Mouse (Mus musculus): ENCODE data around the gene Dek.

Gene Dek

DNA sequence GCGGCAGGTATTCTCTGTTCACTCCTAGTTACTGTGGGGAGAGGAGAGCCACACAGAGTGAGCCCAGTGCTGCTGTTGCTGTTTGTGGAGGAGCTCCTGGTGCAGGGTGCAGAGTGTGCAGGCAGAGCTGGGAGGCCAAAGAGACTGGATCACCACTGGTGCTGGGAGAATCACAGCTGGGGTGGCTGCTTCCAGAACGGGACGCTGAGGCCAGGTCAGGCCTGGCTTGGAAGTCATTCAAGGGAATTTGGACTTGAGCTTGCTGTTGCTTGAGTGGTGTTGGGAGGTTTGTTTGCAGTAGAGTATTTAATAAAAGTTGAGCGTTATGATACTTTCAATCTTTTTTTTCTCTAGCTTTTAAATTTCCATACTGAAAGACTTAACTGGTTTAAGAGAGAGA lies 58.0 kb downstream of the Dek start:
- peak; percentile 44 for DNase-seq

DNA sequence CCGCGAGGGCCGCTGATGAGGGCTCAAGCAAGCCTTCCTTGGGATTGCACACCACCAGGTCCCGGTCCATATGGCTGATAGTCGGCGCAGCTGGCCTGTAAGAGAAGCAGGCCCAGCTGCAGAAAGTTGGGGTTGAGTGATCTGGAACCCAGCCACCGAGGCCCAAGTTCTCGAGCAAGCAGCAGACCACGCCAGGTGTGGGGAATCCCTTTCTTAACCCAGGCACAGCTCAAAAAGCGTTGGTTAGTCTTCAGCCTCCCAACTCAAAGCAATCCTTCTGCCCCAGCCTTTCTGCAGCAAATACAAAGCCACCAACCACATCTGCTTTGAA lies 61.4 kb downstream of the Dek start, which contains the start of gene Tpmt:
Tpmt (minus strand) TSS at position 121 of the 331 bp plus-strand sequence.
- DNase-seq = peak; percentile 30

DNA sequence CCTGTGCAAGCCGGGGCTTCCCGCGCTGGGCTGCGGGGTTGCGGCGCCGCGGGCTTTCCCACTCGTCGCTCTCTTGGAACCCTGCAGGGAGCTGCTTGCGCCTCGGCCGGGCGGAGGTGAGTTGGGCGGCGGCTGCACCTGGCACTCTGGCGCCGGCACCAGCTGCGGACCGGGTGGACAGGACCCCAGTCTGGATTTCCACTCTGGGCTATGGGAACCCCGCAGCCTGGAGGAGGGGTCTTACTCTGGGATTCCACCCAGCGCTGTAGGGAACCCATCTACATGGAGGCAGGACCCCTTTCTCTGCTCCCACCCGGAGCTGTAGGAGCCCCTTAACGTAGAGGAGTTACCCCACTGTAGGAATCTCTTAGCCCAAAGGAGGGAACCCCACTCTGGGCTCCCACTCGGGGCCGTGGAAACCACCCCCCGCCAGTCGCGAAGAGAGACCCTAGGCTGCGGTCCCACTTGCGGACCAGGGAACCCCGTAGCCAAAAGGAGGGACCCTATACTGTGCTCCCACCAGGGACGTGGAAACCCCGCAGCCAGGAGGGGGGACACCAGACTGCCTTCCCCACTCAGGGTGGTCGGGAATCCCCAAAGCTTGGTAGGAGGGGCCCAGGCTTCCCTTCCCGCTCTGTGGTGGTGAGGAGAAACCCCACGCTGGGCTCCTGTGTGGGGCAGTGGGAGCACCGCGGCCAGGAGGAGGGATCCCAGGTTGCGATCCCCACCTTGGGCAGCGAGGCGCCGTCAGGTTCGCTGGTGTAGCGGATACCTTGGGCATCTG lies 62.0 kb downstream of the Dek start:
- no peak for DNase-seq

DNA sequence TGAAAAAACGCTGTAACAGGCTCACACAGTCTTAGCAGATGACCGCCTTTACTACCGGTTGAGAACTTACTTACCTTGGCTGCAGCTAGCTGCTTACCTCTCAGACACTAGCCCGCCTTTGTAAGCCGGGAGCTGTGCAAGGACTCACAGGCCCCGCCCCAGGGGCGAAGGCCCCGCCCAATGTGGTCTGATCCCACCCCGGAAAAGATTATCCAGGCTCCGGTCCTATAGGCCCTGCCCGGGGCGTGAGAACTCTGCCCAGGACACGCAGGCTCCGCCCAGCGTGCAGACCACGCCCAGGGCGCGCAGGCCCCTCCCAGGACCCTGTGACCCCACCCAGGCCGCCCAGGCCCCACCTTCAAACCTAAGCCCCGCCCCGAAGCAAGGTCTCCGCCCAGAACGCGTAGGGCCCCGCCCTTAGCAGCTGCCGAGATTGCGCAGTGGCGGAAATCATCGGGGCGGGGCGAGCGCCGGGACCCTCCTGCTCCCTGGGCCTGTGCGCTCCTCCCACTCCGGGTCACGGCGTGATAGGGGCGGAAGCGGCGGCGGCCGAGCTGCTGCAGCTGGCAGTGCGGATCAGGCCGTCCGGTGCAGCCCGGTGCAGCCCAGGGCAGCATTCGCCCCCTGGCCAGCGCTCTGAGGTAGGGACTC lies 62.8 kb downstream of the Dek start, which contains the start of gene Kdm1b:
Kdm1b (plus strand) TSS at position 470 of the 651 bp plus-strand sequence.
- DNase-seq = peak; percentile 100

DNA sequence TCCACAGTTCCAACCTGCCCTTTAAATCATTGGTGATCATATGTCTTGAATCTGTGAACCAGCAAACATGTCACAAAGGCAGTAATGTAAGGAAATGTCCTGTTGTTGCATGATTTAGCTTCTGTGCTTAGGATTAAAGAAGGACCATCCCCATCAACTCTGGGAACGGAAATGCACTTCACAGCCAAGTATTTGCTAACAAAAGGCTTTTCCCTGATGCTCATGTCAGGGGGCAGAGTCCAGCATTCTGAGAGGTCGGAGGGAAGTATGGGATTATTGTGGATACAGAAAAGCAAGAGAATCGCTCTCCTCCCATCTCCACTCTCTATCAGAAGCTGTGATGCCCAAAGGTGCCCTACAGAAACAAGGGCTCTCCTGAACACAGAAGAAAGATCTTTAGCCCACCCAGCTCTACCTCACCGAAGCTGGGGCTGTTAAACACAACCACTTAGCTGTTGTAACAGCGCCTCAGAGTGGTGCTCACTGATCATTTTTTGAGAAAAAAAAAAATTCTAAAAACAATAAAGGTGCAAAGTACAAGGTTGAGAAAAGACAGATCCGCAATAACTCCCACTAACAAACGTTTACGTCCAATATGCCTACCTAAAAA lies 63.9 kb downstream of the Dek start:
- peak; percentile 34 for DNase-seq

DNA sequence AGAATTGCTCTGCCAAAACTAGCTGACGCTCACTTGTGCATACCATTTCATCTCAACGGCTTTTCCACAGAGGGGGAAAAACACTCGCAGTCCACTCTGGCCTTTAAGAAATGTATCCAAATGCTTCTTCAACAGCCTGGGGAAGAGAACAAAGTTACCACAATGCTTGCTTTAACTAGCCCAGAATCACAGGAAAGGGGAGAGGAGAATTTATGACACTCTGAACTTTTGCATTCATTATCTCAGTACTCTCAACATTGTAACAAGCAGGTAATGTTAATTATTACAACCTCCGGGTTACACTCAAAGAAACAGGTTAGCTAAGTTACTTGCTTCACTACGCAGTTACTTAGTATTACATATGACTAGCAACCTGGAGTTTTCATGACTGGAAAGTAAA lies 65.9 kb downstream of the Dek start:
- DNase-seq = peak; percentile 38

DNA sequence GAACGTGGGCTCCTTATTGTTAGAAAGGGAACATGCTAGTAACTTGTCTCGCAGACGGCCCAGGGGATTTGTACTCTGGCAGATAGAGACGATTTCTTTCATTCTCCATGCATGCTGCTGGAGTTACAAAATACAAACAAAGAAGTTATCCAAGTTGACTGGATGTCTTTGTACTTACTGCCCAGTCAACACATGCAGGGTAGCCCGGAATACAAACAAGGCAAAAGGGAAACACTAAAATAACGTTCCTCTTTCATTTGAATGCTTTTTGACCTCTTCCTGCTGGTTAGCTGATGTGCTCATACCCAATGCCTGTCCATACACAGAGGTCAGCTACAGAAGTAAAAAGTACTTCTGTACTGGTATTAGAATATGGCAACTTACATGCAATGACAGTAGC lies 68.1 kb downstream of the Dek start:
- no peak for DNase-seq

Data from kidney, adult 18-20 months (tissue).